Mouse (Mus musculus) spleen, adult 2 months (tissue): ENCODE data around the gene Gm4312. TPM values are rescaled to one million over a fixed set of nuclear protein-coding genes. Genes with fewer than 3 reads are reported as not detected.
"Not testable (repeated sequence)": the region's sequence is repeated elsewhere in the genome, so short reads cannot be mapped to it uniquely, and the experiment has no call there.

Source experiments
- DNase-seq, 2 experiments: peaks; one replicate each; pipeline versions ENCODE4 v3.0.0 to v3.0.0-alpha.2; 2012 to 2021; ENCODE audit warnings: low spot score in 2 of 2, low read depth in 1 of 2
- H3K27ac ChIP-seq: fragments of 200-500 bp; 2 replicates; pipeline ENCODE4 v1.5.1; 2012; ENCODE audit warnings: low read length, inconsistent platforms; ENCODE audit not compliant: insufficient read depth
- H3K27me3 ChIP-seq: fragments of 200-500 bp; 2 replicates; pipeline ENCODE4 v1.6.1; 2012; ENCODE audit warnings: mild to moderate bottlenecking, moderate library complexity, low read length, inconsistent platforms; ENCODE audit not compliant: control insufficient read depth, insufficient read depth
- H3K36me3 ChIP-seq: fragments of 200-500 bp; 2 replicates; pipeline ENCODE4 v1.6.1; 2012; ENCODE audit warnings: mild to moderate bottlenecking, low read length, inconsistent platforms; ENCODE audit not compliant: control insufficient read depth, insufficient read depth
- H3K4me1 ChIP-seq: fragments of 200-500 bp; 2 replicates; pipeline ENCODE4 v1.6.1; 2011; ENCODE audit warnings: inconsistent platforms; ENCODE audit not compliant: control insufficient read depth, insufficient read depth, insufficient read length
- H3K4me3 ChIP-seq: fragments of 200-500 bp; 2 replicates; pipeline ENCODE4 v1.5.1; 2011; ENCODE audit warnings: mild to moderate bottlenecking, inconsistent platforms; ENCODE audit not compliant: insufficient read depth, insufficient read length; ENCODE audit errors: extremely low read depth
- CTCF ChIP-seq: fragments of 200-500 bp; IDR thresholded peaks from 2 replicates; pipeline ENCODE4 v1.5.1; 2011; ENCODE audit warnings: mild to moderate bottlenecking, inconsistent platforms; ENCODE audit not compliant: insufficient read depth, insufficient read length, insufficient replicate concordance; ENCODE audit errors: extremely low read depth
- POLR2A ChIP-seq: fragments of 200-500 bp; IDR thresholded peaks from 2 replicates; pipeline ENCODE4 v1.6.1; 2011; ENCODE audit warnings: low read depth, low read length, inconsistent platforms
- WGBS: fragments of 180-500 bp; shearing (Covaris S2); methylation state at CpG from one replicate; pipeline ENCODE4 v1.1.7; 2018; 5-methylcytosine and 5-hydroxymethylcytosine counted together
- polyA plus RNA-seq: library from polyadenylated mRNA; depleted of rRNA; stranded (reverse); fragments of >200 nt; gene quantifications from 2 replicates; pipeline ENCODE4 v1.2.3, GENCODE M21; 2012; rRNA removed

Gm4312 gene
- polyA plus RNA-seq, result not detected in 2 replicates

DNA sequence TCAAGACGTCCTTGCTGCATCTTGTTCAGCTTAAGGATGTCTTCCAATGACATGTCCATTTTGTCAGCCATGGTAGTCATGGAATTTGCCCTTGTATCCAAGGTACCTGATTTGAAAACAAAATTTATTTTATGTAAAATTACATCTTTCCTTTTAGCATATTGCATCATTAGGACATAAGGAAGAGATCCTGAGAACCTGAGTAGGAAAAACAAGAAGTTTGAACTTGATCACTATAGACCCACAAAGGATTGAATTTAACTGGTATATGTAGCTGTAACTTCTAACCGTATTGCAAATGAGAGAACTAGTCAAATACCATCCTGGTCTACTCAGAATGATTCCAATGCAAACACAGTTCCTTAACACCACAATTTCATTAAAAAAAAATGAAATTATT is at the start of gene Gm4312:
TSS of gene Gm4312 (minus strand) at position 101 of the 400 bp plus-strand sequence.
- not testable (repeated sequence) for H3K36me3 ChIP-seq, DNase-seq, H3K4me3 ChIP-seq, H3K27ac ChIP-seq, H3K4me1 ChIP-seq, H3K27me3 ChIP-seq
- no CpG with 5 or more reads among the region's 2 CpGs for WGBS

DNA sequence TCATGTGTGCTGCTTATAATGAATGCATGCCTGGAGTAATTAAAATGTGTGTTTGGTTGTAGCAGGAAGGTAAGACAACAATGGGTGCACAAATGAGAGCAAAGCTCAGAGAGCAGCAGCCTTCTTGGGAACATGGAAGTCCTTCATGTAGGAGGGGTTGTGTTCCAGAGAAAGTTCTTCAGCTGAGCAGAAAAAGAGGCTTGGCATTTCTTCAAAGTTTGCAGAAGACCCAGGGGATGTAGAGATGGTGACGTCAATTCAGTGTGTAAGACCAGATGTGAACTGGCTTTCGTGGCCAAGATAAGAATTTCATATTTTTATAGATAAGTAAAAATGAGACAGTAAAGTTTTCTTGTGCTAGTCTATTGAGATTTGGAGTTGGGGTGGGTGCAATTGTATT is 45.2 kb upstream of the Gm4312 start:
- H3K27ac ChIP-seq, result no peak overlapping the region
- no peak for DNase-seq
- no peaks in the 10 kb centered on the region for H3K27me3 ChIP-seq
- no peak overlapping the region for H3K4me3 ChIP-seq
- no peaks in the 10 kb centered on the region for H3K36me3 ChIP-seq
- no peaks in the 10 kb centered on the region for H3K4me1 ChIP-seq
- 83% methylated on average over 2 of the region's 2 CpGs for WGBS
- TF ChIP-seq CTCF, result no peak
- no peak for TF ChIP-seq POLR2A

DNA sequence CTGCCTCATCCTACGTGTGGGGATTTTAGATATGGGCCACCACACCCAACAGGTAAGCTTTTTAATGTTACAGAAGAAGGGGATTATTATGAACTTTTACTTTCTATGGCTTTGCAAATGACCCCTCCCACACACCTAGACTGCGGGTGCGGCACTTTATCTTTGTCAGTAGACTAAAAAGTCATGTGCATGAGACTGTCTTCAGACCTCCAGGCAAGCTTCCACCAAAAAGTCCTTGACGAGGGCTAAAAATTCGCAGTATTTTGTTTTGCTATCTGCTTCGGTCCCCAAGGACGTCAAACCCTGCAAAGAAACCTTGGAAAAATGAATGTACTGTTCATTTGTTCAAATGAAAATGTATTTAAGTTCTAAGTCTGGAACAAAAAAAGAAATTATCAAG is 33.2 kb upstream of the Gm4312 start:
- 88% methylated on average over 7 of the region's 7 CpGs for WGBS
- Histone ChIP-seq H3K36me3 (no peaks in the 10 kb centered on the region), H3K27ac (no peak overlapping the region), H3K4me1 (no peaks in the 10 kb centered on the region), H3K4me3 (no peak overlapping the region), H3K27me3 (no peaks in the 10 kb centered on the region)
- TF ChIP-seq CTCF, result no peak
- no peak for DNase-seq

DNA sequence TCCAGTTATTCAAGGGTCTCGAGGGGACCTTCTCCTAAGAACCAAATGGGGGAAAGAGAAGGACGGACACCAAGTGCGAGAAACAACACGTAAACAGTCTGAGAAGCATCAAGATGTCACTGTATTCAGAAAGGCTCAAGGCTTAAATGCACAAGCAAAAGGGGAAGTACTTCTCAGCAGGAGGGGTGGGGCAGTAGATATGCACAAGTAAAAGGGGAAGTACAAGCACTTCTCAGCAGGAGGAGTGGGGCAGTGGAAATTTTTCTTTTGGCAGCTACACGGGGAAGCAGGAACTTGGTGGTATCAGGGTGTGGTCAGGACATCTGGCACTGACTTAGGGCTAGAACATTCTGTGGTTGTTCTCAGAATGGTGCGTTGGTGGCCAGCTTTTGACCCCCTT is 19.9 kb upstream of the Gm4312 start:
- H3K27ac ChIP-seq, DNase-seq, H3K4me3 ChIP-seq, H3K4me1 ChIP-seq, H3K27me3 ChIP-seq, H3K36me3 ChIP-seq: not testable (repeated sequence)
- 78% methylated on average over 6 of the region's 6 CpGs for WGBS

DNA sequence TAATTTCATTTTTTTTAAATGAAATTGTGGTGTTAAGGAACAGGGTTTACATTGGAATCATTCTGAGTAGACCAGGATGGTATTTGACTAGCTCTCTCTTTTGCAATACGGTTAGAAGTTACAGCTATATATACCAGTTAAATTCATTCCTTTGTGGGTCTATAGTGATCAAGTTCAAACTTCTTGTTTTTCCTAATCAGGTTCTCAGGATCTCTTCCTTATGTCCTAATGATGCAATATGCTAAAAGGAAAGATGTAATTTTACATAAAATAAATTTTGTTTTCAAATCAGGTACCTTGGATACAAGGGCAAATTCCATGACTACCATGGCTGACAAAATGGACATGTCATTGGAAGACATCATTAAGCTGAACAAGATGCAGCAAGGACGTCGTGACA is 21.3 kb downstream of the Gm4312 start, which contains the start of gene Gm4307:
TSS of gene Gm4307 (plus strand) at position 301 of the 400 bp plus-strand sequence.
- not testable (repeated sequence) for H3K27ac ChIP-seq, H3K4me1 ChIP-seq, H3K4me3 ChIP-seq, H3K27me3 ChIP-seq, DNase-seq, H3K36me3 ChIP-seq
- WGBS, result no CpG with 5 or more reads among the region's 3 CpGs

DNA sequence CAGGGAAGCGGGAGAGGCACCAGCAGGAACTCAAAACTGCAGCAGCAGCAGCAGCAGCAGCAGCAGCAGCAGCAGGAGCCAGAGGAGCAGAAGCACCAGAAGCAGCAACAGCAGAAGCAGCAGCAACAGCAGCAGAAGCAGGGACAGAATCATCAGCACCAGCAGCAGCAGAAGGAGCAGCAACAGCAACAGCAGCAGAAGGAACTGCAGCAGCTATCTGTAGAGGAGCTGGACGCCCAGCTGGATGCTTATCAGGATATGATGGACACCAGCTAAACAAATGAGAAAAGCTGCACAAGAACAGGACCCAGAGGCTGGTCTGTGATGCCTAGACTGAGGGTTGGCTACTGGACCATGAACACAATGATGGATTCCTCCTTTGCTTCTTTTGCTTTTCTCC is 25.5 kb downstream of the Gm4312 start:
- not testable (repeated sequence) for H3K27ac ChIP-seq, H3K4me1 ChIP-seq, H3K4me3 ChIP-seq, H3K27me3 ChIP-seq, H3K36me3 ChIP-seq
- 79% methylated on average over 2 of the region's 2 CpGs for WGBS
- peak in 1 of 2 experiments; percentile 5 for DNase-seq

DNA sequence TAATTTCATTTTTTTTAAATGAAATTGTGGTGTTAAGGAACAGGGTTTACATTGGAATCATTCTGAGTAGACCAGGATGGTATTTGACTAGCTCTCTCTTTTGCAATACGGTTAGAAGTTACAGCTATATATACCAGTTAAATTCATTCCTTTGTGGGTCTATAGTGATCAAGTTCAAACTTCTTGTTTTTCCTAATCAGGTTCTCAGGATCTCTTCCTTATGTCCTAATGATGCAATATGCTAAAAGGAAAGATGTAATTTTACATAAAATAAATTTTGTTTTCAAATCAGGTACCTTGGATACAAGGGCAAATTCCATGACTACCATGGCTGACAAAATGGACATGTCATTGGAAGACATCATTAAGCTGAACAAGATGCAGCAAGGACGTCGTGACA is 31.6 kb downstream of the Gm4312 start, which contains the start of gene Gm4305:
TSS of gene Gm4305 (plus strand) at position 301 of the 400 bp plus-strand sequence.
- not testable (repeated sequence) for H3K36me3 ChIP-seq, H3K4me1 ChIP-seq, H3K27me3 ChIP-seq, H3K27ac ChIP-seq, H3K4me3 ChIP-seq, DNase-seq
- WGBS, result no CpG with 5 or more reads among the region's 3 CpGs

DNA sequence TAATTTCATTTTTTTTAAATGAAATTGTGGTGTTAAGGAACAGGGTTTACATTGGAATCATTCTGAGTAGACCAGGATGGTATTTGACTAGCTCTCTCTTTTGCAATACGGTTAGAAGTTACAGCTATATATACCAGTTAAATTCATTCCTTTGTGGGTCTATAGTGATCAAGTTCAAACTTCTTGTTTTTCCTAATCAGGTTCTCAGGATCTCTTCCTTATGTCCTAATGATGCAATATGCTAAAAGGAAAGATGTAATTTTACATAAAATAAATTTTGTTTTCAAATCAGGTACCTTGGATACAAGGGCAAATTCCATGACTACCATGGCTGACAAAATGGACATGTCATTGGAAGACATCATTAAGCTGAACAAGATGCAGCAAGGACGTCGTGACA is 36.7 kb downstream of the Gm4312 start, which contains the start of gene Gm4303:
TSS of gene Gm4303 (plus strand) at position 301 of the 400 bp plus-strand sequence.
- H3K36me3 ChIP-seq, DNase-seq, H3K27ac ChIP-seq, H3K27me3 ChIP-seq, H3K4me3 ChIP-seq, H3K4me1 ChIP-seq: not testable (repeated sequence)
- WGBS, result no CpG with 5 or more reads among the region's 3 CpGs

DNA sequence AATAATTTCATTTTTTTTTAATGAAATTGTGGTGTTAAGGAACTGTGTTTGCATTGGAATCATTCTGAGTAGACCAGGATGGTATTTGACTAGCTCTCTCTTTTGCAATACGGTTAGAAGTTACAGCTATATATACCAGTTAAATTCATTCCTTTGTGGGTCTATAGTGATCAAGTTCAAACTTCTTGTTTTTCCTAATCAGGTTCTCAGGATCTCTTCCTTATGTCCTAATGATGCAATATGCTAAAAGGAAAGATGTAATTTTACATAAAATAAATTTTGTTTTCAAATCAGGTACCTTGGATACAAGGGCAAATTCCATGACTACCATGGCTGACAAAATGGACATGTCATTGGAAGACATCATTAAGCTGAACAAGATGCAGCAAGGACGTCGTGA is 41.8 kb downstream of the Gm4312 start, which contains the start of gene Gm4302:
TSS of gene Gm4302 (plus strand) at position 301 of the 400 bp plus-strand sequence.
- H3K27me3 ChIP-seq, H3K4me3 ChIP-seq, H3K4me1 ChIP-seq, H3K27ac ChIP-seq, H3K36me3 ChIP-seq, DNase-seq: not testable (repeated sequence)
- no CpG with 5 or more reads among the region's 3 CpGs for WGBS

DNA sequence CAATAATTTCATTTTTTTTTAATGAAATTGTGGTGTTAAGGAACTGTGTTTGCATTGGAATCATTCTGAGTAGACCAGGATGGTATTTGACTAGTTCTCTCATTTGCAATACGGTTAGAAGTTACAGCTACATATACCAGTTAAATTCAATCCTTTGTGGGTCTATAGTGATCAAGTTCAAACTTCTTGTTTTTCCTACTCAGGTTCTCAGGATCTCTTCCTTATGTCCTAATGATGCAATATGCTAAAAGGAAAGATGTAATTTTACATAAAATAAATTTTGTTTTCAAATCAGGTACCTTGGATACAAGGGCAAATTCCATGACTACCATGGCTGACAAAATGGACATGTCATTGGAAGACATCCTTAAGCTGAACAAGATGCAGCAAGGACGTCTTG is 47.0 kb downstream of the Gm4312 start, which contains the start of gene Gm4301:
TSS of gene Gm4301 (plus strand) at position 301 of the 400 bp plus-strand sequence.
- H3K4me1 ChIP-seq, DNase-seq, H3K36me3 ChIP-seq, H3K4me3 ChIP-seq, H3K27me3 ChIP-seq, H3K27ac ChIP-seq: not testable (repeated sequence)
- WGBS, result no CpG with 5 or more reads among the region's 2 CpGs
